Mouse (Mus musculus) liver, embryonic 13.5 days (tissue): ENCODE results near the gene Eps15l1. TPM values are rescaled to one million over a fixed set of nuclear protein-coding genes. Genes with fewer than 3 reads are reported as not detected.

ENCODE experiments used
- ATAC-seq: fragments of 200-750 bp; cut with Nextera tagmentation; 2 replicates; pipeline ENCODE4 v1.8.0; 2017; ENCODE audit warnings: low read depth, mild to moderate bottlenecking, moderate number of reproducible peaks, moderate library complexity
- DNase-seq: peaks from one replicate; pipeline ENCODE4 v3.0.0; 2022
- H3K27ac ChIP-seq: fragments of 300-500 bp; sonication (generic); 2 replicates; pipeline ENCODE4 v1.5.1; 2015; ENCODE audit warnings: moderate library complexity, mild to moderate bottlenecking, inconsistent platforms
- H3K27me3 ChIP-seq: fragments of 300-500 bp; sonication (generic); 2 replicates; pipeline ENCODE4 v1.6.1; 2015; ENCODE audit warnings: mild to moderate bottlenecking, inconsistent platforms
- H3K36me3 ChIP-seq: fragments of 300-500 bp; sonication (generic); 2 replicates; pipeline ENCODE4 v1.6.1; 2015; ENCODE audit warnings: mild to moderate bottlenecking, inconsistent platforms
- H3K4me1 ChIP-seq: fragments of 300-500 bp; sonication (generic); replicated peaks from 2 replicates; pipeline ENCODE4 v1.6.1; 2015; ENCODE audit warnings: inconsistent platforms
- H3K4me2 ChIP-seq: fragments of 300-500 bp; sonication (generic); 2 replicates; pipeline ENCODE4 v1.6.1; 2015; ENCODE audit warnings: inconsistent platforms, mild to moderate bottlenecking, moderate library complexity
- H3K4me3 ChIP-seq: fragments of 300-500 bp; sonication (generic); replicated peaks from 2 replicates; pipeline ENCODE4 v1.5.1; 2015; ENCODE audit warnings: mild to moderate bottlenecking, inconsistent platforms
- H3K9ac ChIP-seq: fragments of 300-500 bp; sonication (generic); 2 replicates; pipeline ENCODE4 v1.6.1; 2015; ENCODE audit warnings: mild to moderate bottlenecking, inconsistent platforms
- H3K9me3 ChIP-seq: fragments of 300-500 bp; sonication (generic); replicated peaks from 2 replicates; pipeline ENCODE4 v1.6.1; 2016; ENCODE audit warnings: inconsistent platforms
- WGBS: fragments of 180-500 bp; shearing (Covaris S2); methylation state at CpG from one replicate; pipeline ENCODE4 v1.1.7; 2015; ENCODE audit not compliant: insufficient replicate concordance; 5-methylcytosine and 5-hydroxymethylcytosine counted together
- polyA plus RNA-seq: library from polyadenylated mRNA; unstranded; fragments of >200 nt; fragmentation: Nextera tagmentation; extraction: Ambion mirVana; gene quantifications from 2 replicates; pipeline ENCODE4 v1.2.1, GENCODE M21; 2015

Gene Eps15l1
- polyA plus RNA-seq, 1 experiment from 2014 or later = 17.5 TPM

DNA sequence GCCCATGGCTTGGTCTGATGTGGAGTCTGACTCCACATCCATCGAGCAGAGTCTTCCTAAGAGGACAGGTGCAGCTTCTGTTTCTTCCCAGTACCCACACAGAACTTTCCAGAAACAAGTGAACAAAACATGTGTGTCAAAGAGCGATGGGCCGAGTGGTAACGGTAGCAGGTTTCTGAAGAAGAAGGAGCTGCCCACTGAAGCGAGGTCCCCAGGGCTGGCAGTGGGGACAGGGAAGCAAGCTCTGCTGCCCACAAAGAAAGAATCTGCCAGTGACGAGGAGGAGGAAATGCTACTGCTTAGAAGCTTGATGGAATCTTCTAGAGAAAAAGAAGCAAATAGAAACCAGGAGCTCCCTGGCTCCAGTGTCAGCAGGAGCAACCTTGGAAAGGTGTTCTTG is 23.8 kb upstream of the Eps15l1 start:
- no peak for DNase-seq
- no peak overlapping the region for H3K9ac ChIP-seq
- 83% methylated on average over 6 of the region's 6 CpGs for WGBS
- no peaks in the 10 kb centered on the region for H3K27me3 ChIP-seq
- H3K4me2 ChIP-seq = no peak overlapping the region
- H3K4me1 ChIP-seq = peaks cover 29% of the 10 kb centered on the region
- no peaks in the 10 kb centered on the region for H3K9me3 ChIP-seq
- H3K27ac ChIP-seq = no peak overlapping the region
- peaks cover 23% of the 10 kb centered on the region for H3K36me3 ChIP-seq
- no peak for ATAC-seq
- no peak overlapping the region for H3K4me3 ChIP-seq

DNA sequence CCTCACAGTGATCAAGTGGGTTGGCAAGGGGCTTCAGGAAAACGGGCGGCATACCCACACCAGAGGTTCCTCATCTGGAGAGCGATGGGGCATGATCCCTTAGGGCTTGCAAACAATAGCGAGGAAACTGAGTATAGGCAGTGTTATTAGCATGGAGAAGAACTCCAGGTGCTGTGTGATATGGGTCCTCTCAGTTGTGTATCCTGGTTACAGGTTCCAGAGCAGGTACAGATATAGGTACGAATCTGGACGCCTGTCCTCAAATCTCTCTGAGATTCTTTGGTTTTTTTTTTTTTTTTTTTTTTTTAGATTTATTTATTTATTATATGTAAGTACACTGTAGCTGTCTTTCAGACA is 22.7 kb upstream of the Eps15l1 start:
- H3K4me3 ChIP-seq = peak overlapping the region; percentile 58
- H3K4me1 ChIP-seq = peaks cover 29% of the 10 kb centered on the region
- no peaks in the 10 kb centered on the region for H3K27me3 ChIP-seq
- 25% methylated on average over 6 of the region's 6 CpGs for WGBS
- no peaks in the 10 kb centered on the region for H3K9me3 ChIP-seq
- H3K36me3 ChIP-seq = peaks cover 12% of the 10 kb centered on the region
- ATAC-seq (peak; percentile 49), DNase-seq (no peak)
- H3K27ac ChIP-seq = no peak overlapping the region; the same call in 1 of the 2 replicates
- H3K9ac ChIP-seq = peak overlapping the region; percentile 75
- peak overlapping the region; percentile 84 for H3K4me2 ChIP-seq

- ATAC-seq = peak; percentile 98
Measured at GRCm38 (mm10) chr8:72443338-72443993, 22.2 kb upstream of the Eps15l1 start, which contains the start of the genes Calr3 and 1700030K09Rik. Gene Calr3 (minus strand): TSS chr8:72443870. Gene 1700030K09Rik (plus strand): TSS chr8:72443880.

DNA sequence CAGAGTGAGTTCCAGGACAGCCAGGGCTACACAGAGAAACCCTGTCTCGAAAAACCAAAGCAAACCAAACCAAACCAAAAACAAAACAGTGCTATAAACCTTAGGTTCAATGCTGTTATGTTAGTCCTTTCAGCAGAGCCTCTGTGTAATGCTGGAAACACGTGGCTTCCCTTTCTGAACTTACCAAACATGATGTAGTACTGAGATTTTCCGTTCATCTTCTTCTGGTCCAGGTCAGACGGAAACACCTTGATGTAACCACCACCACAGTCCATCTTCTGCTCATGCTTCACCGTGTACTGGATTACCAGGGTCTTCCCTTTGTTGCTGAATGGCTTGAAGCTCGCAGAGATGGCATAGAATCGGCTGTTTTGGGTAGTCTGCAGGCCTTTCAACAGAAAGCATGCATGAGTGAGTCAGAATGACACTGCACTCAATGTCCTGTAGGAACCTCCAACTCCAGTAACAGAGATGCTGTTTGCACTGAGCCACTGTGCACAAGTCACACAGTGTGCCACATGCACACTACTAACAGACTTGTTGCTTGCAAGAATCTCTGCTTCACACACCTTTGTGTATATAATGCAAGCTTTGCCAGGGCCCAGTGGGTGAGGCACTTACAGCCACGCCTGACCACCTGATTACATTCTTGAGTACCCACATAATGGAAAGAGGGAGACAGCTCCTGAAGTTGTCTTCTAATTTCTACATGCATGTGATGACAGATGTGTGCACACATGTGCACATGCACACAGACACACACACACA is 17.2 kb upstream of the Eps15l1 start:
- Histone ChIP-seq H3K9ac (no peak overlapping the region), H3K9me3 (no peaks in the 10 kb centered on the region), H3K27me3 (no peaks in the 10 kb centered on the region), H3K4me2 (no peak overlapping the region), H3K36me3 (no peaks in the 10 kb centered on the region), H3K27ac (no peak overlapping the region), H3K4me1 (peaks cover 13% of the 10 kb centered on the region), H3K4me3 (no peak overlapping the region)
- 61% methylated on average over 8 of the region's 8 CpGs for WGBS
- DNase-seq (no peak), ATAC-seq (no peak)

More at GRCm38 (mm10) chr8:72443338-72443993, 22.2 kb upstream of the Eps15l1 start, which contains the start of the genes Calr3 and 1700030K09Rik:
- DNase-seq = peak; percentile 94
- 4% methylated on average over 34 of the region's 34 CpGs for WGBS
- H3K4me1 ChIP-seq = peaks cover 29% of the 10 kb centered on the region
- H3K9ac ChIP-seq = peak within 1 kb of the TSS; percentile 75
- peak within 1 kb of the TSS; percentile 37 for H3K27ac ChIP-seq
- peak within 1 kb of the TSS; percentile 60 for H3K4me3 ChIP-seq
- H3K27me3 ChIP-seq = no peaks in the 10 kb centered on the region
- peak within 1 kb of the TSS; percentile 84 for H3K4me2 ChIP-seq
- no peaks in the 10 kb centered on the region for H3K9me3 ChIP-seq
- peaks cover 11% of the 10 kb centered on the region for H3K36me3 ChIP-seq

DNA sequence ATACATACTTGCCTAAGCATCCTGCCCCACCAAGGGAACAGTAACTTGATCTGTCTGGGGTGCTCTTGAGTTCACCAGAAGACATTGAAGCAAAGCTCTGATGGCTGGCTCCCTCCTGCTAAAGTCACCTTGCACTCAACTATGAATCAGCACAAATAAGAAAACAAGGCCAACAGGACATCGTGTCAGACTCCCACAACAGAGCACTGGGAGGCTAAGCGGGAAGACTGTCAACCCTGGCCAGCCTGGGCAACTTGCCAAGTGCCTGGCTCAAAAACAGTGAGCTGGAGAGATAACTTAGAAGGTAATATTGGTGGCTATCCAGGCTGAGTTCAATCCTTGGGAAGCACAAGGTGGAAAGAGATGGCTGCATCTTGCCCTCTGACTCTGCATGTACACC is 13.7 kb upstream of the Eps15l1 start:
- 39% methylated on average over 2 of the region's 2 CpGs for WGBS
- no peak for ATAC-seq

GRCm38 (mm10) chr8:72429676-72430075 is 8.4 kb upstream of the Eps15l1 start:
- Histone ChIP-seq H3K9ac (no peak overlapping the region), H3K4me3 (no peak overlapping the region), H3K9me3 (no peaks in the 10 kb centered on the region), H3K27me3 (no peaks in the 10 kb centered on the region), H3K36me3 (no peaks in the 10 kb centered on the region), H3K4me2 (no peak overlapping the region), H3K27ac (no peak overlapping the region), H3K4me1 (no peaks in the 10 kb centered on the region; the same call in 1 of the 2 replicates)
- ATAC-seq (no peak), DNase-seq (no peak)
- WGBS = 38% methylated on average over 13 of the region's 13 CpGs

More for the DNA sequence above, 13.7 kb upstream of the Eps15l1 start:
- Histone ChIP-seq H3K9ac (no peak overlapping the region), H3K36me3 (no peaks in the 10 kb centered on the region), H3K4me3 (no peak overlapping the region), H3K27me3 (no peaks in the 10 kb centered on the region), H3K4me1 (peaks cover 3% of the 10 kb centered on the region; the same call in 1 of the 2 replicates), H3K4me2 (no peak overlapping the region), H3K9me3 (no peaks in the 10 kb centered on the region), H3K27ac (no peak overlapping the region)
- DNase-seq = no peak

DNA sequence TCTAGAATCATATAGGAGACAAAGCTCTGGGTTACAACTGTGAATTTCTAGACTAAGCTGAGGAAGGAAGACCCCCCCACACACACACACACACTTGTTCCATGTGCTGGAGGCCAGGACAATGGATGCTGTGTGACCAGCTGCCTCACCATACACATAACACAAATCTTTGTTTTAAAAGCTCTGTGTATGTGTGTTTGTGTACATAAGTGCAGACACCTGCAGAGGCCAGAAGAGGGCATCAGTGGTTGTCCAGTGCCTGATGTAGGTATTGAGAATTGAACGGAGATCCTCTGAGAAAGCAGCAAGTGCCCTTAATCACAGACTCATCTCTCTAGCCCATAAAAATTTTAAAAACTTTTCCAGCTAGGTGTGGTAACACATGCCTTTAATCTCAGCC is 1.7 kb upstream of the Eps15l1 start:
- Histone ChIP-seq H3K9ac (no peak overlapping the region), H3K27me3 (no peaks in the 10 kb centered on the region), H3K4me2 (peak overlapping the region; percentile 87; the same call in 1 of the 2 replicates), H3K36me3 (0 out of 2 replicates have a peak, but pooled peaks cover 9% of the 10 kb centered on the region), H3K9me3 (no peaks in the 10 kb centered on the region), H3K27ac (no peak overlapping the region), H3K4me3 (no peak overlapping the region), H3K4me1 (peaks cover 43% of the 10 kb centered on the region)
- WGBS = 78% methylated on average over 1 of the region's 1 CpGs
- no peak for DNase-seq
- ATAC-seq = no peak

GRCm38 (mm10) chr8:72420571-72421361 is 494 bp downstream of the Eps15l1 start:
- H3K27ac ChIP-seq = peak overlapping the region; percentile 96
- no peaks in the 10 kb centered on the region for H3K27me3 ChIP-seq
- H3K9me3 ChIP-seq = no peaks in the 10 kb centered on the region
- ATAC-seq (peak; percentile 35), DNase-seq (peak; percentile 50)
- peaks cover 65% of the 10 kb centered on the region for H3K4me1 ChIP-seq
- peak overlapping the region; percentile 89 for H3K4me3 ChIP-seq
- 1% methylated on average over 71 of the region's 73 CpGs for WGBS
- peak overlapping the region; percentile 87 for H3K4me2 ChIP-seq
- H3K36me3 ChIP-seq = 0 out of 2 replicates have a peak, but pooled peaks cover 12% of the 10 kb centered on the region
- peak overlapping the region; percentile 92 for H3K9ac ChIP-seq

- 82% methylated on average over 4 of the region's 4 CpGs for WGBS
- DNase-seq (no peak), ATAC-seq (no peak)
- Histone ChIP-seq H3K4me1 (peaks cover 88% of the 10 kb centered on the region), H3K9me3 (no peaks in the 10 kb centered on the region), H3K27ac (peak overlapping the region; percentile 98; the same call in 1 of the 2 replicates), H3K27me3 (no peaks in the 10 kb centered on the region), H3K9ac (peak overlapping the region; percentile 65; the same call in 1 of the 2 replicates), H3K36me3 (0 out of 2 replicates have a peak, but pooled peaks cover 12% of the 10 kb centered on the region), H3K4me3 (no peak overlapping the region), H3K4me2 (peak overlapping the region; percentile 19; the same call in 1 of the 2 replicates)
Measured at GRCm38 (mm10) chr8:72418073-72418472, 3.2 kb downstream of the Eps15l1 start.

- ATAC-seq (peak; percentile 9; the same call in 1 of the 2 replicates), DNase-seq (peak; percentile 46)
- H3K4me3 ChIP-seq = 0 out of 2 replicates have a peak overlapping the region, but pooled peaks have one; percentile 5
- H3K9me3 ChIP-seq = no peaks in the 10 kb centered on the region
- H3K4me2 ChIP-seq = peak overlapping the region; percentile 72
- peaks cover 100% of the 10 kb centered on the region for H3K4me1 ChIP-seq
- no peaks in the 10 kb centered on the region for H3K27me3 ChIP-seq
- peak overlapping the region; percentile 65 for H3K9ac ChIP-seq
- WGBS = 44% methylated on average over 2 of the region's 2 CpGs
- peak overlapping the region; percentile 98 for H3K27ac ChIP-seq
- peaks cover 23% of the 10 kb centered on the region for H3K36me3 ChIP-seq
Measured at GRCm38 (mm10) chr8:72415252-72415651, 6.0 kb downstream of the Eps15l1 start.
